Mouse (Mus musculus): ENCODE measurements at regions not wholly inside any gene's neighbourhood (a gene's known extent, or its start where the extent isn't known, plus 50 kb on each side); places are given as distances from the start of the nearest gene placed in this dataset.

GRCm38 (mm10) chr15:67030975-67031374 lies 530.3 kb upstream of the Lrrc6 start:
- 73% methylated on average over 1 of the region's 1 CpGs for WGBS
- no peak overlapping the region for H3K27ac ChIP-seq
- no peak for ATAC-seq (ENCODE audit: low FRiP score)
- H3K4me2 ChIP-seq: no peak overlapping the region
- no peaks in the 10 kb centered on the region for H3K36me3 ChIP-seq (replicated peaks)
- H3K9me3 ChIP-seq: no peaks in the 10 kb centered on the region
- H3K4me3 ChIP-seq (replicated peaks): no peak overlapping the region
- H3K4me1 ChIP-seq: no peaks in the 10 kb centered on the region
- H3K9ac ChIP-seq: no peak overlapping the region
- H3K27me3 ChIP-seq: no peaks in the 10 kb centered on the region

GRCm38 (mm10) chr15:67028161-67028560 lies 527.5 kb upstream of the Lrrc6 start:
- ATAC-seq (ENCODE audit: low FRiP score): no peak
- H3K9ac ChIP-seq: no peak overlapping the region
- H3K36me3 ChIP-seq (replicated peaks): no peaks in the 10 kb centered on the region
- H3K27me3 ChIP-seq: no peaks in the 10 kb centered on the region
- H3K27ac ChIP-seq: no peak overlapping the region
- 83% methylated on average over 1 of the region's 1 CpGs for WGBS
- no peaks in the 10 kb centered on the region for H3K9me3 ChIP-seq
- H3K4me1 ChIP-seq: no peaks in the 10 kb centered on the region
- no peak overlapping the region for H3K4me2 ChIP-seq
- H3K4me3 ChIP-seq (replicated peaks): no peak overlapping the region

- H3K36me3 ChIP-seq (replicated peaks): no peaks in the 10 kb centered on the region
- H3K4me1 ChIP-seq: no peaks in the 10 kb centered on the region
- no peak overlapping the region for H3K4me3 ChIP-seq (replicated peaks)
- no peaks in the 10 kb centered on the region for H3K9me3 ChIP-seq
- no peaks in the 10 kb centered on the region for H3K27me3 ChIP-seq
- H3K9ac ChIP-seq: no peak overlapping the region
- 86% methylated on average over 2 of the region's 2 CpGs for WGBS
- ATAC-seq (ENCODE audit: low FRiP score): no peak
- H3K27ac ChIP-seq: no peak overlapping the region
- no peak overlapping the region for H3K4me2 ChIP-seq
Measured at GRCm38 (mm10) chr15:67027751-67028150, 527.0 kb upstream of the Lrrc6 start.

GRCm38 (mm10) chr15:67025746-67026145 lies 525.0 kb upstream of the Lrrc6 start:
- H3K4me3 ChIP-seq (replicated peaks): no peak overlapping the region
- H3K27ac ChIP-seq: no peak overlapping the region
- no peak for ATAC-seq (ENCODE audit: low FRiP score)
- no peak overlapping the region for H3K4me2 ChIP-seq
- no peaks in the 10 kb centered on the region for H3K36me3 ChIP-seq (replicated peaks)
- H3K9me3 ChIP-seq: no peaks in the 10 kb centered on the region
- 88% methylated on average over 4 of the region's 4 CpGs for WGBS
- H3K27me3 ChIP-seq: no peaks in the 10 kb centered on the region
- H3K9ac ChIP-seq: no peak overlapping the region
- no peaks in the 10 kb centered on the region for H3K4me1 ChIP-seq

GRCm38 (mm10) chr15:67024386-67024785 lies 523.7 kb upstream of the Lrrc6 start:
- Histone ChIP-seq H3K9ac (no peak overlapping the region), H3K36me3 (replicated peaks) (no peaks in the 10 kb centered on the region), H3K4me3 (replicated peaks) (no peak overlapping the region), H3K9me3 (no peaks in the 10 kb centered on the region), H3K4me2 (no peak overlapping the region), H3K27ac (no peak overlapping the region), H3K4me1 (no peaks in the 10 kb centered on the region), H3K27me3 (no peaks in the 10 kb centered on the region)
- ATAC-seq (ENCODE audit: low FRiP score): no peak
- WGBS: 87% methylated on average over 2 of the region's 2 CpGs

GRCm38 (mm10) chr15:67023081-67023480 lies 522.4 kb upstream of the Lrrc6 start:
- H3K27ac ChIP-seq: no peak overlapping the region
- no peak for ATAC-seq (ENCODE audit: low FRiP score)
- H3K9me3 ChIP-seq: no peaks in the 10 kb centered on the region
- no peak overlapping the region for H3K4me2 ChIP-seq
- H3K27me3 ChIP-seq: no peaks in the 10 kb centered on the region
- H3K4me1 ChIP-seq: no peaks in the 10 kb centered on the region
- no peaks in the 10 kb centered on the region for H3K36me3 ChIP-seq (replicated peaks)
- H3K9ac ChIP-seq: no peak overlapping the region
- no peak overlapping the region for H3K4me3 ChIP-seq (replicated peaks)
- 100% methylated on average over 1 of the region's 1 CpGs for WGBS

GRCm38 (mm10) chr15:67021391-67021790 lies 520.7 kb upstream of the Lrrc6 start:
- Histone ChIP-seq H3K27ac (no peak overlapping the region), H3K9me3 (no peaks in the 10 kb centered on the region), H3K4me3 (replicated peaks) (no peak overlapping the region), H3K36me3 (replicated peaks) (no peaks in the 10 kb centered on the region), H3K4me1 (no peaks in the 10 kb centered on the region), H3K27me3 (no peaks in the 10 kb centered on the region), H3K9ac (no peak overlapping the region), H3K4me2 (no peak overlapping the region)
- ATAC-seq (ENCODE audit: low FRiP score): no peak
- 93% methylated on average over 5 of the region's 5 CpGs for whole genome bisulfite sequencing

- 80% methylated on average over 1 of the region's 1 CpGs for whole genome bisulfite sequencing
- Histone ChIP-seq H3K27ac (no peak overlapping the region), H3K4me1 (no peaks in the 10 kb centered on the region), H3K27me3 (no peaks in the 10 kb centered on the region), H3K36me3 (replicated peaks) (no peaks in the 10 kb centered on the region), H3K9ac (no peak overlapping the region), H3K9me3 (no peaks in the 10 kb centered on the region), H3K4me2 (no peak overlapping the region), H3K4me3 (replicated peaks) (no peak overlapping the region)
- no peak for ATAC-seq (ENCODE audit: low FRiP score)
Measured at GRCm38 (mm10) chr15:67019891-67020290, 519.2 kb upstream of the Lrrc6 start.

- no peak; the same call in 1 of the 2 replicates for ATAC-seq (ENCODE audit: low FRiP score)
- Histone ChIP-seq H3K36me3 (replicated peaks) (no peaks in the 10 kb centered on the region), H3K9me3 (no peaks in the 10 kb centered on the region), H3K4me1 (no peaks in the 10 kb centered on the region), H3K27me3 (no peaks in the 10 kb centered on the region), H3K9ac (no peak overlapping the region), H3K4me2 (no peak overlapping the region), H3K27ac (no peak overlapping the region), H3K4me3 (replicated peaks) (no peak overlapping the region)
- 50% methylated on average over 6 of the region's 6 CpGs for WGBS
Measured at GRCm38 (mm10) chr15:67019194-67019661, 518.5 kb upstream of the Lrrc6 start.
